Mouse (Mus musculus) stomach, postnatal 0 days (tissue): ENCODE measurements at regions not wholly inside any gene's neighbourhood (a gene's known extent, or its start where the extent isn't known, plus 50 kb on each side); places are given as distances from the start of the nearest gene placed in this dataset.
A peak's percentile ranks its signal among the peaks of the same experiment; 100 is the strongest.

Source experiments
- ATAC-seq: fragments of 200-750 bp; cut with Nextera tagmentation; 2 replicates; pipeline ENCODE4 v1.8.0; 2017; ENCODE audit not compliant: low FRiP score, low TSS enrichment
- DNase-seq: peaks from one replicate; pipeline ENCODE4 v3.0.0-alpha.2; 2016; ENCODE audit warnings: low spot score
- H3K27ac ChIP-seq: fragments of 300-500 bp; sonication (generic); replicated peaks from 2 replicates; pipeline ENCODE4 v1.5.1; 2014; ENCODE audit warnings: mild to moderate bottlenecking, control low read depth
- H3K27me3 ChIP-seq: fragments of 300-500 bp; sonication (generic); 2 replicates; pipeline ENCODE4 v1.6.1; 2014; ENCODE audit warnings: low read length; ENCODE audit not compliant: control insufficient read depth, insufficient read depth
- H3K36me3 ChIP-seq: fragments of 300-500 bp; sonication (generic); 2 replicates; pipeline ENCODE4 v1.6.1; 2014; ENCODE audit warnings: low read length, mixed read lengths; ENCODE audit not compliant: control insufficient read depth, insufficient read depth
- H3K4me1 ChIP-seq: fragments of 300-500 bp; sonication (generic); replicated peaks from 2 replicates; pipeline ENCODE4 v1.6.1; 2014; ENCODE audit warnings: antibody characterized with exemption; ENCODE audit not compliant: control insufficient read depth, insufficient read depth
- H3K4me2 ChIP-seq: fragments of 300-500 bp; sonication (generic); replicated peaks from 2 replicates; pipeline ENCODE4 v1.6.1; 2014; ENCODE audit warnings: low read depth, mild to moderate bottlenecking, control low read depth, moderate library complexity
- H3K4me3 ChIP-seq: fragments of 300-500 bp; sonication (generic); 2 replicates; pipeline ENCODE4 v1.5.1; 2014; ENCODE audit warnings: low read depth, low read length, control low read depth
- H3K9ac ChIP-seq: fragments of 300-500 bp; sonication (generic); 2 replicates; pipeline ENCODE4 v1.6.1; 2014; ENCODE audit warnings: mild to moderate bottlenecking, low read length, control low read depth, mixed read lengths
- H3K9me3 ChIP-seq: fragments of 300-500 bp; sonication (generic); 2 replicates; pipeline ENCODE4 v1.6.1; 2016; ENCODE audit warnings: low read length; ENCODE audit not compliant: control insufficient read depth
- CTCF ChIP-seq: IDR thresholded peaks from 2 replicates; pipeline ENCODE4 v1.5.1; 2016; ENCODE audit warnings: antibody characterized with exemption, low read depth, mild to moderate bottlenecking, moderate library complexity
- EP300 ChIP-seq: optimal IDR thresholded peaks from 2 replicates; pipeline ENCODE3; 2016; ENCODE audit warnings: antibody characterized with exemption
- WGBS: fragments of 180-500 bp; shearing (Covaris S2); extraction: QIAGEN DNeasy Blood & Tissue Kit; methylation state at CpG from one replicate; pipeline ENCODE4 v1.1.7; 2014; 5-methylcytosine and 5-hydroxymethylcytosine counted together

- no peaks in the 10 kb centered on the region for H3K4me1 ChIP-seq
- no peak for ATAC-seq
- DNase-seq: no peak
- TF ChIP-seq EP300: no peak
- TF ChIP-seq CTCF: no peak
- H3K4me3 ChIP-seq: no peak overlapping the region
- H3K4me2 ChIP-seq: no peak overlapping the region
- no peaks in the 10 kb centered on the region for H3K36me3 ChIP-seq
- H3K27me3 ChIP-seq: no peaks in the 10 kb centered on the region
- no peak overlapping the region for H3K27ac ChIP-seq
- no peak overlapping the region for H3K9ac ChIP-seq
- WGBS: 61% methylated on average over 7 of the region's 7 CpGs
- H3K9me3 ChIP-seq: no peaks in the 10 kb centered on the region
Measured at GRCm38 (mm10) chr7:136357011-136357410, 537.4 kb upstream of the Mgmt start.

- ATAC-seq: no peak
- DNase-seq: no peak
- H3K9ac ChIP-seq: no peak overlapping the region
- no peaks in the 10 kb centered on the region for H3K4me1 ChIP-seq
- no peaks in the 10 kb centered on the region for H3K36me3 ChIP-seq
- 58% methylated on average over 7 of the region's 7 CpGs for WGBS
- H3K27me3 ChIP-seq: no peaks in the 10 kb centered on the region
- H3K9me3 ChIP-seq: no peaks in the 10 kb centered on the region
- no peak overlapping the region for H3K4me2 ChIP-seq
- no peak for TF ChIP-seq CTCF
- TF ChIP-seq EP300: no peak
- no peak overlapping the region for H3K27ac ChIP-seq
- no peak overlapping the region for H3K4me3 ChIP-seq
Measured at GRCm38 (mm10) chr7:136365318-136366211, 528.8 kb upstream of the Mgmt start.

- no peak overlapping the region for H3K9ac ChIP-seq
- no peak overlapping the region for H3K4me2 ChIP-seq
- no peaks in the 10 kb centered on the region for H3K9me3 ChIP-seq
- no peak overlapping the region for H3K27ac ChIP-seq
- no peaks in the 10 kb centered on the region for H3K36me3 ChIP-seq
- 74% methylated on average over 3 of the region's 3 CpGs for WGBS
- peak; percentile 37; the same call in 1 of the 2 replicates for TF ChIP-seq CTCF
- no peak for TF ChIP-seq EP300
- H3K4me1 ChIP-seq: no peaks in the 10 kb centered on the region
- DNase-seq: no peak
- ATAC-seq: no peak
- H3K27me3 ChIP-seq: no peaks in the 10 kb centered on the region
- H3K4me3 ChIP-seq: no peak overlapping the region
Measured at GRCm38 (mm10) chr7:136377259-136377658, 517.2 kb upstream of the Mgmt start.

GRCm38 (mm10) chr7:136377742-136378141, 516.7 kb upstream of the Mgmt start:
- Histone ChIP-seq H3K27me3 (no peaks in the 10 kb centered on the region), H3K4me3 (no peak overlapping the region), H3K9me3 (no peaks in the 10 kb centered on the region), H3K4me1 (no peaks in the 10 kb centered on the region), H3K36me3 (no peaks in the 10 kb centered on the region), H3K4me2 (no peak overlapping the region), H3K9ac (no peak overlapping the region), H3K27ac (no peak overlapping the region)
- TF ChIP-seq CTCF (no peak), EP300 (no peak)
- WGBS: 60% methylated on average over 8 of the region's 8 CpGs
- ATAC-seq (no peak), DNase-seq (no peak)

GRCm38 (mm10) chr7:136378321-136378720, 516.1 kb upstream of the Mgmt start:
- Histone ChIP-seq H3K4me2 (no peak overlapping the region), H3K4me1 (no peaks in the 10 kb centered on the region), H3K27ac (no peak overlapping the region), H3K9me3 (no peaks in the 10 kb centered on the region), H3K27me3 (no peaks in the 10 kb centered on the region), H3K4me3 (no peak overlapping the region), H3K36me3 (no peaks in the 10 kb centered on the region), H3K9ac (no peak overlapping the region)
- WGBS: 55% methylated on average over 4 of the region's 4 CpGs
- no peak for ATAC-seq
- TF ChIP-seq CTCF: no peak
- no peak for TF ChIP-seq EP300
- DNase-seq: no peak

GRCm38 (mm10) chr7:136379319-136379718, 515.1 kb upstream of the Mgmt start:
- DNase-seq: no peak
- no peak overlapping the region for H3K4me3 ChIP-seq
- ATAC-seq: no peak
- no peaks in the 10 kb centered on the region for H3K4me1 ChIP-seq
- no peak overlapping the region for H3K27ac ChIP-seq
- TF ChIP-seq CTCF: no peak
- no peak for TF ChIP-seq EP300
- H3K9me3 ChIP-seq: no peaks in the 10 kb centered on the region
- no peak overlapping the region for H3K4me2 ChIP-seq
- H3K36me3 ChIP-seq: no peaks in the 10 kb centered on the region
- 37% methylated on average over 7 of the region's 7 CpGs for WGBS
- no peak overlapping the region for H3K9ac ChIP-seq
- H3K27me3 ChIP-seq: no peaks in the 10 kb centered on the region
